Mouse (Mus musculus) cerebellum, postnatal 25 days (tissue): Measurements from ENCODE around the gene Clec4a3.
A peak's percentile ranks its signal among the peaks of the same experiment; 100 is the strongest.
"Not testable (repeated sequence)": the region's sequence is repeated elsewhere in the genome, so short reads cannot be mapped to it uniquely, and the experiment has no call there.

Source experiments
- DNase-seq, 2 experiments: peaks; one replicate each; pipeline ENCODE4 v3.0.0; 2021; ENCODE audit warnings: mixed read lengths in 2 of 2

Gene Clec4a3

DNA sequence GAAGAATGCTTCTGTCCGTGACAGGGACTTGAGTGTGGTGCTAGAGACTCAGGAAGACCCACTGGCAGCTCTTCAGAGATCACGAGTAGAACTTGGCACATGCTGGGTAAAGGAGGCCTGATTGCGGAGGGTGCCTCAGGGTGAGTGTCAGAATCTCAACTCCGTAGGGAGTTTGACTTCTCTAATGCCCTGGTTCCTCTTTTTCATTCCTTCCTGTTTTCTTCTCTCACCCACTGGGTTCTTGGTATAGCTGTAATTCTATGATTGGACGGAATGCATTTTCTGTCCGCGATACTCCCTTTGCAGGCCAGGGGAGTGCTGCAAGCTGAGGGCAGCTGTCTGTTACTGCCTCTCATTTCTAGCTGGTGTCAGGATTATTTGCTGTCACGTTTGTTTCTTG is at the start of gene Clec4a3:
Clec4a3 (plus strand) TSS at position 115 of the 400 bp plus-strand sequence.
- DNase-seq, result no peak

DNA sequence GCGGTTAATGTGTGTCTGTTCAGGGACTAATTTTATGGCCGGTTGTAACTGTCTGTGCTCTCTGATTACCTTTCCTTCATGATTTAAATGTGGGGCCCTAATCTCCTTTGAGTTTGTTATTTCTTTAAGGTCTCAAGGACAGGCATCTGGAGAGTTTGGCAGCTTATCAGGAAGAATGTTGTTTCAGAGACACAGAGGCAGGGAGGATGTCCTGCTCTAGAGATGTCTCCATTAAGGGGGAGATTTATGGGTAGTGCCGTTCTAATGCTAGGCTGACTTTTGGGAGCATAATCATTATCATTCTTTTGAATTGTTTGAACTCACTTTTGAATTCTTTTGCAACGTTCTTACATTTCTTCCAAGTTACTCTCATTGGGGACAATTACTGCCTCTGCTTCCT is 32.4 kb upstream of the Clec4a3 start:
- no peak for DNase-seq

DNA sequence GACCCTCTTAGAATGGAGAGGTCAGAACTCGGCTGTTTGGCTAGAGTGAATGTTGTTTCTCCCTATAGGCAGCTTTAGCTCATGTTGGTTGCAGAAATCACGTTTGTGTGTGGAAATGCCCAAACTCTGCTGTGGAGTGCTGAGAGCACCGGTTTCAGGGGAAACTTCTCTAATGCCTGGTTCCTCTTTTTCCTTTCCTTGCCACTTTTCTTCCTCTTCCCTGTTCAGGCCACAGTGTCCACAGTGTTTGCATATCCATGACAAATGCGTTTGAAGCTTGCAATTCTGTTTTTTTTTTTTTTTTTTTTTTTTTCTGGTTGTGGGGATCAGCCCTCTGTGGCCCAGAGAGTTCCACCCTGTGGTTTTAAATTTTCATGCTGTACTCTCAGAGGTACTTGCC is 30.9 kb upstream of the Clec4a3 start, which contains the start of gene Clec4a1:
Clec4a1 (plus strand) TSS at position 398 of the 400 bp plus-strand sequence.
- no peak for DNase-seq

DNA sequence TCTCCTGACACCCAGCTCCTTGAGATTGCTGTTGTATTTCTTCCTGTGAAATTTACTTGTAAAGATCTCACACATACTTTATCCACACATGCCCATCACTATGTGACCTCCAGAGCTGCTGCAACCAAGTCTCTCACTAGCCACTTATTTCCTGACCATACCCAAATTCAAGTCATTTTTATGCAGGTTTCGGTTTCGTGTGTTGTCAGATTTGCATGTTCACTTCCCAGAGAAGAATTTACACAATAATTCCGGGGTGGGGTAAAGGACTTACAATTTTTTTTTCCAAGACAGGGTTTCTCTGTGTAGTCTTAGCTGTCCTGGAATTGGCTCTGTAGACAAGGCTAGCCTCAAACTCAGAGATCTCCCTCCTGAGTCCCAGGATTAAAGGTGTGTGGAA is 17.5 kb upstream of the Clec4a3 start:
- no peak for DNase-seq

DNA sequence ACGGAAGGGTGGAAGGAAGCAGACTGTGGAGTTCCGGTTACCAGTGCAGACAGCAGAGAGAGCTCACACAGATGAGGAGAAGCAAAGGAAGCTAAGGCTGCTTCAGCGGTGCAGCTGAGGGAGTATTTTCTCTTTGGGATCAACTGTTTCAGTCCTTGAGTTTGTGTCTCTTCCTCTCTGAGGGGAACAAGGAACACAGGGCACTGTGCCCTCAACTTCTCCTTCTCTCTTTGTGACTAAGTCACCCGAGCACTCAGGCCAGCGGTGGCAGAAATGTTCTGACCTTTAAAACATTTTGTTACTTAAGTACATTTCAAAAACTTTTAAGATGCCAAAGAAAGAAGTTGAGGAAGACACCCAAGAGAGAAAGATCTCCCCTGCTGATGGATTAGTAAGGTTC is 12.7 kb upstream of the Clec4a3 start:
- DNase-seq, result no peak

GRCm38 (mm10) chr6:122946760-122947159 is 5.6 kb upstream of the Clec4a3 start:
- no peak for DNase-seq

GRCm38 (mm10) chr6:122964562-122964961 is 12.2 kb downstream of the Clec4a3 start:
- DNase-seq, result no peak

DNA sequence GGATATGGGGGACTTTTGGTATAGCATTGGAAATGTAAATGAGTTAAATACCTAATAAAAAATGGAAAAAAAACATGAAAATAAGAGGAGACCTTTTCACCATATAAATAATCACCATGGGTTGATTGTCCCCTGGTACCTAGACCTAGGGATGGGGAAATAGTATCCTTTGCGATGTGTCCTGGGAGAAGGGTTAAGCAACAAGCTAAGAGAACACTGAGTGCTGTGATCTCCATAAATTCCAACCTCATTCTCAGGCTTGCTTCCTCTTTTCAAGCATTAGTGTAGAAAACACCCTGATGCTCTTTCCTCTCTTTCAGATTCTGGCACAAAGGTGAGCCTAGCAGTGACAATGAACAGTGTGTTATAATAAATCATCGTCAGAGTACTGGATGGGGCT is 16.7 kb downstream of the Clec4a3 start:
- DNase-seq, result no peak

DNA sequence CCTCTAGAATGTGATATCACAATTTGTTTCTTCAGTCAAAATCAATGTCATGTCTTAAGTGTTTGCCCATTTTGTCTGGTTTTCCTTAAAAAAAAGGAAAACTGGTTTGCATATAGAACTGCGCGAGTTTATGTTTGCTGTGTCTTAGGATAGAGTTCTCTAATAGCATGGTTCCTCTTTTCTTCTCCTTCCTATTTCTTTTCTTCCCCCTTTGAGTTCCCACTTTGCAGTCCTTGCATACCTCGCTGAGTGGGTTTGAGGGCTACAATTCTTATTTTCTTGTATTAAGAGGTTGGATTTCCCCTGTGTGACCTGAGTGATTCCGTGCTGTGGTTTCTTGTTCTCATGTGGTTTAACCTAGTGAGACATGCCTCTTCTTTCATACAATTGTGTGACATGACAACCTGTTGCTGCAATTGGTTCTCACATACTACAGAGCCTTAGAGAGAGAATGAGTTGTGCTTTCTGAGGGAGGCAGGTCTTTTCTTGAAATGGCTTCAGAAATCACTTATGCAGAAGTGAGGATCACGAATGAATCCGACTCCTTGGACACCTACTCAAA is 37.6 kb downstream of the Clec4a3 start, which contains the start of gene Clec4a4:
Clec4a4 (plus strand) TSS at position 492 of the 562 bp plus-strand sequence.
- no peak for DNase-seq

DNA sequence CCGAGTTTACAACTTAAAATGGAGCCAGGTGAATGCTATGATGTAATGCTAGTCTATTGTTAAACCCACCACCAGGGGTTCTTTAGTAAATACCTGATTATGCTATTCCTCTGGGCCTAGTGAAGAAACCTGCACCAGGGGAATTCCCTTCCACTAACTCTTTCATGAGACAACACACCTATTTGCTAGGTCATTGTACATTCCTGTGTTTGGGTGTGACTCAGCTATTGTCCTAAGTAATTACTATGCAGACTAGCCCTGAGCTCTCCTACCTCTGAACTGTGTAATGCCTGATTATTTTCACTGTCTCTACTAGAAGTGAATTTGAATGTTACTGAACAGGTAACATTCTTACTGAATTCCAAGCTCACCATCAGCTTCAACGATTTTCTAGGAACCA is 52.4 kb downstream of the Clec4a3 start:
- not testable (repeated sequence) for DNase-seq

DNA sequence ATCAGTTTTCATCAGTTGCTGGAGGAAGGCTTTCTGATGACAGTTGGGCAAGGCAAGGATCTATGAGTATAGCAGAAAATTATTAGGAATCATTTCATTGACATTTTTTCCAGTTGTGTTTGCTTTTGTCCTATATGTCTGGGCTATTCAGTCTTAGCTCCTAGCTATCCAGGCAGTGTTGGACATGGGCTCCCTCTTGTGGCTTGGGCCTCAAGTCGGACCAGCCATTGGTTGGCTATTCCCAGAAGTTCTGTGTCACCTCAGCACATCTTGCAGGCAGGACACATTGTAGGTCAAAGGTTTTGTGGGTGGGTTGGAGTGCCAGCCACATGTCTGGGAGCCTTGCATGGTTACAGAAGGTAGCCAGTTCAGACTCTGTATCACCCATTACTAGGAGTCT is 53.3 kb downstream of the Clec4a3 start:
- DNase-seq, result peak in 1 of 2 experiments; percentile 4
